Mouse (Mus musculus): ENCODE data around the gene Cenpo. TPM values are rescaled to one million over a fixed set of nuclear protein-coding genes. Genes with fewer than 3 reads are reported as not detected.

Gene Cenpo
- polyA plus RNA-seq (2012; rRNA removed; ENCODE audit: low replicate concordance) = 9.4 and 12.6 TPM in 2 replicates

DNA sequence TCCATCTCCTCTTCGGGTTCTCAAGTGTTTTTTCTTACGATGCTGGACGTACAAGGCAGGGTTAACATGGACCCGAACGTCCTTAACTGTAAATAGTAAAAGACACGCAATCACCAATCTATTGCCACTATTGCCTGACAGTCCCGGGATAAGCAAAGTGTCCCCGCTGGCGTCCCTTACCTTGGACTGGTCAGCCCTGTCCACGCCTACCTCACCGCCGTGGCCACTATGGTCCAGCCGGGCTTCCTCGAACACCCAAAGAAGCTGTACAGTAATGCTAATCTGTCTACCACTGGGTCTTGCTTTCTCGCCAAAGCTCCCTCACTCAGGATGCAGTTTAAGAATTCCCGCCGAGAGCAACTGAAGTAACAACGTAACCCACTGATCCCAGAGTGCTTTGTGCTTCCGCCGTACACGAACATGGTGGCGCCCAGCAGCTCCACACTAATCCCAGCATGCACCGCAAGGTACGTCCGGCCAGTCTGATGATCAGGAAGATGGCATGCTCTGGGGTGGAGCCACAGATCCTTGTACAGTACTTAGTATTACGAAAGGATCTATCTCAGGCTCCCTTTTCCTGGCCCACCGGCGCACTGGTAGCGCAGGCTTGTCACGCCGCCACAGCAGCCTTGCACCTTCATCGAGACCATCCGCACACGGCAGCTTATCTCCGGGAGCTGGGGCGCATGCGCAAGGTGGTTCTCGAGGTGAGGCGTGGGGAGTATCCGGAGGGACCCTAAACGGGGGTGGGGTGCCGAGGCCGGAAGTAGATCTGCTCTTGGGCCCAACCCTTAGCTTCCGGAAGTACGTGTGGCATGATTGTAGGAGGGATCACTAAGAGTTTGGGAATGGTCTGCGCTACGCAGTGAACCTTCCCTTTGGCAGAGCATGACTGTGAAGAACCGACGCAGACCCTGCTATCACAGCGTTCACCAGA is at the start of gene Cenpo, which contains the start of gene Ptrhd1:
Cenpo (minus strand) TSS at position 723 of the 937 bp plus-strand sequence.
Ptrhd1 (plus strand) TSS at position 456 of the 937 bp plus-strand sequence.

Other genes starting within 250 kb of the Cenpo start
- gene Efr3b, start 195.4 kb downstream of the Cenpo start, polyA plus RNA-seq (2012; rRNA removed; ENCODE audit: low replicate concordance) = 3.6 and 5.9 TPM in 2 replicates
- gene Dnajc27, start 151.7 kb downstream of the Cenpo start, polyA plus RNA-seq (2012; rRNA removed; ENCODE audit: low replicate concordance) = 4.9 and 11.1 TPM in 2 replicates
- gene Adcy3, start 101.2 kb downstream of the Cenpo start, polyA plus RNA-seq (2012; rRNA removed; ENCODE audit: low replicate concordance) = 17.0 and 17.5 TPM in 2 replicates
- 4.8 and 6.0 TPM in 2 replicates for gene Ptrhd1, start 267 bp downstream of the Cenpo start, polyA plus RNA-seq (2012; rRNA removed; ENCODE audit: low replicate concordance)
- gene Ncoa1, start 242.9 kb upstream of the Cenpo start, polyA plus RNA-seq (2012; rRNA removed; ENCODE audit: low replicate concordance) = 31.2 and 40.2 TPM in 2 replicates